Mouse (Mus musculus) CH12.LX (cell line): Measurements from ENCODE around the gene Poln.

Source experiments
- CTCF ChIP-seq, 2 experiments: IDR thresholded peaks in 1 of 2; conservative IDR thresholded peaks in 1 of 2; 2 replicates each; pipeline ENCODE4 v1.5.1; 2011 to 2012; ENCODE audit warnings: low read depth in 2 of 2, low read length in 2 of 2, improper control_type of control experiment in 1 of 2, inconsistent platforms in 1 of 2, mild to moderate bottlenecking in 1 of 2, moderate library complexity in 1 of 2
- RAD21 ChIP-seq: IDR thresholded peaks from 2 replicates; pipeline ENCODE4 v1.6.1; 2011; ENCODE audit warnings: low read depth, mild to moderate bottlenecking, low read length, improper control_type of control experiment, moderate library complexity

DNA sequence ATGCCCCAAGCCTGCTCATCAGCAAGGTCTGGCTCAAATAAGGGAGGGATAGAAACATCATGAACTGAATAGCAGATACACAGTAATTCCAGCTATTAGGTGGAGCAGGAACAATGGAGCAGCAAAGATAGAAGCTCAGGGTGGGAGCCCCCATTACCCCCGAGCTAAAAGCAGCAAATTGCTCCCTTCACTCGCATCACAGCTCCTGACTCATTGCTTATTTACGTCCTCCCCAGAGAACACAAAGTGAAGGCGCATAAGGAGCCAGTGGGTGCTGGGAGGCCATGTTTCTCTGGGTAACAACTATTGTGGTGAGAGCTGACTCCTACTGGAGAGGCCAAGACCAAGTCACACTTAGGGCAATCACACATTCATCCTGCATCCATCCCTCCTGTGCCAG, 139.1 kb downstream of the Poln start:
- TF ChIP-seq CTCF (conservative IDR thresholded peaks at IDR 0.05 in 1 of 2, IDR thresholded peaks at IDR 0.05 in 1 of 2; ENCODE audit: low read depth in 2 of 2, low read length in 2 of 2): no peak
- no peak for TF ChIP-seq RAD21
